Mouse (Mus musculus) CH12.LX (cell line): ENCODE results near the gene Slc26a1. TPM values are rescaled to one million over a fixed set of nuclear protein-coding genes. Genes with fewer than 3 reads are reported as not detected.

Experiments used
- DNase-seq: peaks from one replicate; pipeline ENCODE4 v3.0.0-alpha.2; 2013; ENCODE audit errors: extremely low read depth
- H3K27ac ChIP-seq: 2 replicates; pipeline ENCODE4 v1.5.1; 2012; ENCODE audit warnings: low read depth, mild to moderate bottlenecking, control low read depth, moderate library complexity; ENCODE audit not compliant: insufficient read depth
- H3K27me3 ChIP-seq: replicated peaks from 2 replicates; pipeline ENCODE3; 2012; ENCODE audit warnings: inconsistent platforms
- H3K36me3 ChIP-seq, 2 experiments: replicated peaks in 1 of 2; 2 replicates each; pipeline versions ENCODE3 to v1.6.1; 2012; ENCODE audit warnings: inconsistent platforms in 1 of 2, low read length in 1 of 2, mild to moderate bottlenecking in 1 of 2, mixed read lengths in 1 of 2, moderate library complexity in 1 of 2; ENCODE audit not compliant: control insufficient read depth in 1 of 2, insufficient read depth in 1 of 2
- H3K4me1 ChIP-seq, 2 experiments: 2 replicates each; pipeline ENCODE4 v1.6.1; 2012; ENCODE audit warnings: inconsistent platforms in 1 of 2, moderate library complexity in 1 of 2; ENCODE audit not compliant: insufficient read depth in 2 of 2, control insufficient read depth in 1 of 2
- H3K4me2 ChIP-seq: 2 replicates; pipeline ENCODE4 v1.6.1; 2012; ENCODE audit warnings: low read depth, mild to moderate bottlenecking, control low read depth; ENCODE audit not compliant: poor library complexity, insufficient read depth, severe bottlenecking
- H3K4me3 ChIP-seq, 3 experiments: fragments of 150-350 bp in 1 of 3; sonication (generic) in 1 of 3; replicated peaks in 1 of 3; 2 replicates each; pipeline versions ENCODE3 to v1.5.1; 2011 to 2012; ENCODE audit warnings: low read depth in 2 of 3, low read length in 2 of 3, mild to moderate bottlenecking in 2 of 3, moderate library complexity in 2 of 3, control low read depth in 1 of 3, improper control_type of control experiment in 1 of 3, inconsistent platforms in 1 of 3, mixed read lengths in 1 of 3; ENCODE audit not compliant: poor library complexity in 1 of 3
- H3K79me2 ChIP-seq: replicated peaks from 2 replicates; pipeline ENCODE4 v1.6.1; 2012; ENCODE audit warnings: mild to moderate bottlenecking, moderate library complexity; ENCODE audit not compliant: control insufficient read depth, poor library complexity, insufficient read depth, severe bottlenecking; ENCODE audit errors: extremely low read depth
- H3K9ac ChIP-seq: 2 replicates; pipeline ENCODE4 v1.6.1; 2012; ENCODE audit warnings: low read depth, mild to moderate bottlenecking, control low read depth, moderate library complexity; ENCODE audit not compliant: insufficient read depth
- H3K9me3 ChIP-seq: replicated peaks from 2 replicates; pipeline ENCODE3; 2012; ENCODE audit warnings: low read length, inconsistent platforms, mixed read lengths
- BHLHE40 ChIP-seq: IDR thresholded peaks from 2 replicates; pipeline ENCODE4 v1.6.1; 2011; ENCODE audit warnings: mild to moderate bottlenecking, low read depth, low read length, improper control_type of control experiment
- CTCF ChIP-seq, 2 experiments: IDR thresholded peaks in 1 of 2; conservative IDR thresholded peaks in 1 of 2; 2 replicates each; pipeline ENCODE4 v1.5.1; 2011 to 2012; ENCODE audit warnings: low read depth in 2 of 2, low read length in 2 of 2, improper control_type of control experiment in 1 of 2, inconsistent platforms in 1 of 2, mild to moderate bottlenecking in 1 of 2, moderate library complexity in 1 of 2
- E2F4 ChIP-seq: IDR thresholded peaks from 2 replicates; pipeline ENCODE4 v1.6.1; 2011; ENCODE audit warnings: low read depth, low read length, improper control_type of control experiment; ENCODE audit not compliant: insufficient replicate concordance
- ELF1 ChIP-seq: IDR thresholded peaks from 2 replicates; pipeline ENCODE4 v1.6.1; 2014; ENCODE audit warnings: low read depth, mild to moderate bottlenecking, inconsistent platforms, low read length, improper control_type of control experiment
- EP300 ChIP-seq: IDR thresholded peaks from 2 replicates; pipeline ENCODE4 v1.6.1; 2011; ENCODE audit warnings: low read length, improper control_type of control experiment
- ETS1 ChIP-seq: conservative IDR thresholded peaks from 2 replicates; pipeline ENCODE4 v1.6.1; 2012; ENCODE audit warnings: low read depth, mild to moderate bottlenecking, inconsistent platforms, low read length, improper control_type of control experiment, moderate library complexity
- GABPA ChIP-seq: IDR thresholded peaks from 2 replicates; pipeline ENCODE4 v1.6.1; 2012; ENCODE audit warnings: low read depth, low read length, improper control_type of control experiment, inconsistent platforms; ENCODE audit not compliant: insufficient replicate concordance
- HCFC1 ChIP-seq: IDR thresholded peaks from 2 replicates; pipeline ENCODE4 v1.6.1; 2012; ENCODE audit warnings: low read depth, mild to moderate bottlenecking, inconsistent platforms, low read length, improper control_type of control experiment
- JUN ChIP-seq: IDR thresholded peaks from 2 replicates; pipeline ENCODE4 v1.6.1; 2011; ENCODE audit warnings: low read depth, mild to moderate bottlenecking, low read length, improper control_type of control experiment, moderate library complexity; ENCODE audit not compliant: insufficient read depth
- MAZ ChIP-seq: IDR thresholded peaks from 2 replicates; pipeline ENCODE4 v1.6.1; 2012; ENCODE audit warnings: low read depth, mild to moderate bottlenecking, inconsistent platforms, low read length, improper control_type of control experiment, moderate library complexity
- MXI1 ChIP-seq: IDR thresholded peaks from 2 replicates; pipeline ENCODE4 v1.6.1; 2011; ENCODE audit warnings: mild to moderate bottlenecking, low read depth, low read length, improper control_type of control experiment
- MYC ChIP-seq: IDR thresholded peaks from 2 replicates; pipeline ENCODE4 v1.6.1; 2011; ENCODE audit warnings: low read depth, mild to moderate bottlenecking, improper control_type of control experiment, low read length
- NELFE ChIP-seq: IDR thresholded peaks from 2 replicates; pipeline ENCODE4 v1.6.1; 2011; ENCODE audit warnings: low read depth, low read length, improper control_type of control experiment
- POLR2A ChIP-seq: IDR thresholded peaks from 2 replicates; pipeline ENCODE4 v1.6.1; 2011; ENCODE audit warnings: low read depth, mild to moderate bottlenecking, improper control_type of control experiment, low read length
- POLR2AphosphoS2 ChIP-seq: IDR thresholded peaks from 2 replicates; pipeline ENCODE4 v1.6.1; 2011; ENCODE audit warnings: low read depth, low read length, improper control_type of control experiment
- RAD21 ChIP-seq: IDR thresholded peaks from 2 replicates; pipeline ENCODE4 v1.6.1; 2011; ENCODE audit warnings: low read depth, mild to moderate bottlenecking, low read length, improper control_type of control experiment, moderate library complexity
- RCOR1 ChIP-seq: conservative IDR thresholded peaks from 2 replicates; pipeline ENCODE4 v1.6.1; 2012; ENCODE audit warnings: low read depth, mild to moderate bottlenecking, inconsistent platforms, low read length, improper control_type of control experiment
- TBP ChIP-seq: conservative IDR thresholded peaks from 2 replicates; pipeline ENCODE4 v1.6.1; 2011; ENCODE audit warnings: low read depth, low read length, improper control_type of control experiment
- TCF12 ChIP-seq: IDR thresholded peaks from 2 replicates; pipeline ENCODE4 v1.6.1; 2014; ENCODE audit warnings: low read depth, mild to moderate bottlenecking, inconsistent platforms, low read length, improper control_type of control experiment
- UBTF ChIP-seq: IDR thresholded peaks from 2 replicates; pipeline ENCODE4 v1.6.1; 2012; ENCODE audit warnings: low read depth, mild to moderate bottlenecking, inconsistent platforms, low read length, improper control_type of control experiment, moderate library complexity
- USF1 ChIP-seq: IDR thresholded peaks from 2 replicates; pipeline ENCODE4 v1.6.1; 2014; ENCODE audit warnings: low read depth, mild to moderate bottlenecking, inconsistent platforms, low read length, improper control_type of control experiment
- USF2 ChIP-seq: conservative IDR thresholded peaks from 2 replicates; pipeline ENCODE4 v1.6.1; 2011; ENCODE audit warnings: low read depth, low read length, improper control_type of control experiment
- ZC3H11A ChIP-seq: IDR thresholded peaks from 2 replicates; pipeline ENCODE4 v1.6.1; 2012; ENCODE audit warnings: low read depth, mild to moderate bottlenecking, inconsistent platforms, low read length, improper control_type of control experiment
- ZKSCAN1 ChIP-seq: IDR thresholded peaks from 2 replicates; pipeline ENCODE4 v1.6.1; 2012; ENCODE audit warnings: low read depth, inconsistent platforms, low read length, improper control_type of control experiment, borderline replicate concordance
- ZNF384 ChIP-seq: IDR thresholded peaks from 2 replicates; pipeline ENCODE4 v1.6.1; 2012; ENCODE audit warnings: low read depth, low read length, improper control_type of control experiment, inconsistent platforms
- dilution Hi-C: fragments of 300-500 bp; cut with MboI; formaldehyde crosslinking; loops from 2 replicates; pipeline ENCODE4 v1.14.3; 2020; ENCODE audit warnings: low sequenced_read_pairs; ENCODE audit not compliant: extremely low pct_unique_long_range_greater_than_20kb, extremely low pct_ligation_motif_present
- in situ Hi-C: fragments of 300-500 bp; cut with MboI; formaldehyde crosslinking; loops from 3 replicates; pipeline ENCODE4 v1.14.3; 2019; ENCODE audit warnings: low sequenced_read_pairs, low pct_ligation_motif_present, low pct_unique_long_range_greater_than_20kb, mixed read lengths
- polyA plus RNA-seq: library from polyadenylated mRNA; unstranded; fragments of >175 nt; gene quantifications from 2 replicates; pipeline ENCODE4 v1.2.1, GENCODE M21; 2012; ENCODE audit warnings: low read depth; ENCODE audit not compliant: insufficient read length
- total RNA-seq, 2 experiments: library from RNA; depleted of rRNA; stranded (reverse); fragments of 300-350 nt in 1 of 2; fragments of >200 nt in 1 of 2; gene quantifications; 2 replicates each; pipeline ENCODE4 v1.2.3; 2012 to 2014

Gene Slc26a1
- total and polyA plus RNA-seq, 3 experiments: 0.07 to 0.08 TPM; not detected in 1

DNA sequence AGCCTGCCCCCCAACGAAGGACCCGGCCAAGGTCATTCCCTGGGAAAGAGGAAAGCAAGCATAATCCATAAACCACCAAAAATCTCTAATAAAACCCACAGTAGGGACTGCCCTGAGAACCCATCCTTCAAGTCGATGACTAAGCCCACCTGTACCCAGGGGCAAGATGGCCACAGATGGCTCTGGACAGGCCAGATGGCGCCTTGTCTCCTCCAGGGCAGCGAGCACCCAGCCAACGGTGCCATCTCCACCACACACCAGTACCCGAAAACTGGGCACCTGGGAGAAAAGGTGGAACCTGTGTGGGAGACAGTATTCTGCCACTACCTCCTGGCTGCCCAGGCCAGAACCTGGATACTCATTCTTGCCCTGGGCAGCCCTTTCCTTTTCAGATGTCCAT, 25.0 kb downstream of the Slc26a1 start:
- in situ Hi-C loops (loop anchor here (25.0 kb wide), 1 partner anchor 213 kb away; the partner anchor contains the start of genes Atp5k and Mfsd7a), dilution Hi-C loops (no loop called here)
- no peak overlapping the region for H3K27ac ChIP-seq
- H3K9me3 ChIP-seq: no peaks in the 10 kb centered on the region
- no peak overlapping the region for H3K4me3 ChIP-seq
- H3K9ac ChIP-seq: no peak overlapping the region
- TF ChIP-seq EP300: no peak
- no peak for TF ChIP-seq TBP
- no peak for TF ChIP-seq MXI1
- no peak for TF ChIP-seq ZKSCAN1
- TF ChIP-seq JUN: no peak
- H3K36me3 ChIP-seq: peaks cover 72 to 100% of the 10 kb centered on the region in 2 experiments
- no peaks in the 10 kb centered on the region for H3K4me1 ChIP-seq
- H3K27me3 ChIP-seq: no peaks in the 10 kb centered on the region
- no peak overlapping the region for H3K4me2 ChIP-seq
- H3K79me2 ChIP-seq: no peaks in the 10 kb centered on the region
- no peak for DNase-seq

DNA sequence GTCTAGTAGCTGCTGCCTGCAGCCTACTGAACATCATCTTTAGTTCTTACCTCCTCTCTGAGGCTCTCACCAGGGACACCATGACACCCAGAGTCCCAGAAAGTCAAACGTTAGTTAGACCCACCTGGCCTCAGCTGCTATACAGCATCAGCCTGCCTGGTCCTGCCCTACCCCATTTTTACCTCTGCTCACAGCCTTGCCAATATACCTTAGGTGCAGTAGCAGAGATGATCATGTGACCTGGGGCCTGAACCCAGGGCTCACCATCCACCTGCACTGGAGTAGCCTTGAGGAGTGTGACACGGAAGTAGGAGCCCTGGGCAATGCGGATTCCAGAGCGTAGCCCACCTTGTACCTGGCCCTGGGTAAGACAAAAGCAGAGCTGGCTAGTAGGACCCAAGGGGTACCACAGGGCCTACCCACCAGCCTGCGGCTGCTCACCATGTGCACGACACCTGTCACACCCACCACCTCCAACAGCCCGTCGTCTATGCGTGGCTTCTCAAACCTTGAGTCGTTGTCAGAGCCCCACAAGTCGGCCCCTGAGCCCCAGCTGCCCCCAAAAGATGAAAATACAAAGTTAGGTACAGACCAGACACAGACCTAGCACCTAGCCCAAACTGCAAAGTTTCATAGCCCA, 26.3 kb downstream of the Slc26a1 start:
- Histone ChIP-seq H3K4me3 (no peak overlapping the region), H3K4me2 (no peak overlapping the region), H3K9ac (no peak overlapping the region), H3K79me2 (no peaks in the 10 kb centered on the region), H3K27ac (no peak overlapping the region), H3K36me3 (peaks cover 66 to 100% of the 10 kb centered on the region in 2 experiments), H3K9me3 (no peaks in the 10 kb centered on the region), H3K4me1 (no peaks in the 10 kb centered on the region), H3K27me3 (no peaks in the 10 kb centered on the region)
- in situ Hi-C loops (no loop called here), dilution Hi-C loops (no loop called here)
- TF ChIP-seq USF2 (no peak), RCOR1 (no peak), UBTF (no peak), MAZ (no peak), ZC3H11A (no peak), POLR2AphosphoS2 (no peak), HCFC1 (no peak), NELFE (no peak)
- no peak for DNase-seq

- no peak for DNase-seq
- no peak overlapping the region for H3K9ac ChIP-seq
- H3K4me1 ChIP-seq: no peaks in the 10 kb centered on the region
- no peaks in the 10 kb centered on the region for H3K9me3 ChIP-seq
- H3K36me3 ChIP-seq: peaks cover 58 to 99% of the 10 kb centered on the region in 2 experiments
- in situ Hi-C loops (no loop called here), dilution Hi-C loops (no loop called here)
- H3K4me3 ChIP-seq: no peak overlapping the region
- no peak for TF ChIP-seq BHLHE40
- TF ChIP-seq UBTF: no peak
- no peak for TF ChIP-seq CTCF (conservative IDR thresholded peaks at IDR 0.05 in 1 of 2, IDR thresholded peaks at IDR 0.05 in 1 of 2; ENCODE audit: low read depth in 2 of 2, low read length in 2 of 2)
- TF ChIP-seq GABPA: no peak
- no peak for TF ChIP-seq MYC
- TF ChIP-seq E2F4: no peak
- TF ChIP-seq TBP: no peak
- TF ChIP-seq ZKSCAN1: no peak
- TF ChIP-seq ELF1: no peak
- no peak for TF ChIP-seq TCF12
- TF ChIP-seq POLR2A: no peak
- no peak for TF ChIP-seq ZNF384
- no peak for TF ChIP-seq MAZ
- TF ChIP-seq USF1: no peak
- TF ChIP-seq ETS1: no peak
- no peak for TF ChIP-seq RAD21
- no peak overlapping the region for H3K27ac ChIP-seq
- no peaks in the 10 kb centered on the region for H3K79me2 ChIP-seq
- H3K4me2 ChIP-seq: no peak overlapping the region
- no peaks in the 10 kb centered on the region for H3K27me3 ChIP-seq
These were observed 27.4 kb downstream of the Slc26a1 start for GRCm38 (mm10) chr5:108647820-108648465.
